Comparison of ENCODE assay signal across 13 mouse cellular contexts in the genomic region with DNA sequence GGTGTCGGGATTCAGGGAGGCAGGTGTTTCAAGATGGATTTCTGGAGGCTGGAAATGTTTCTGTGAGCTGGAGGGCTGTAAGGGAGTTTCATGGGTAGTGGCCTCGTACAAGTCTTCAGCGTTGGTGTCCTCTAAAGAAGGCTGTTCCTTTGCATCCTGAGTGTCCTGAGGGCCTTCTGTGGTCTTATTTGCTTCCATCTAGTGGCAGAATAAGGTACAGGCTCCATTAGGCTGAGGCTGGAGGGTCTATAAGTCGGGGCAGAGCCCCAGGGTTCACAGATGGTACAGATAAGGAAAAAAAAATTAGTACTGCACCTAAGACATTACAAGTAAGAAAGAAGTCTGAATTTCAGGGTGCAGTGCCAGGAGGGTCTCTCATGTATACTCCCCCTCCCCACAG. TPM values are rescaled to one million over a fixed set of nuclear protein-coding genes. Genes with fewer than 3 reads are reported as not detected.
DNase-seq lines count a peak whose midpoint lies in the region; ATAC-seq and TF ChIP-seq lines count a peak whose summit lies in the region.
"Had no signal": no experiment of that assay in that cellular context is flagged by ENCODE, and none has a peak within 500 bp of the region (broad histone marks: within the 10 kb centered on the region; RNA-seq: fewer than 3 reads in every experiment).

No protein-coding gene starts in this region.

- no peak overlapping the region for H3K4me3 ChIP-seq in hindbrain, embryonic 10.5 days
- H3K4me3 ChIP-seq in hindbrain, embryonic 12.5 days, result no peak overlapping the region
- peak overlapping the region; percentile 86 for H3K4me3 ChIP-seq in testis, adult 2 months (ENCODE audit: control insufficient read depth, low read depth, low read length)
- H3K4me3 ChIP-seq: liver, embryonic 13.5 days had no signal

- H3K9me3 ChIP-seq in hindbrain, embryonic 10.5 days, result no peaks in the 10 kb centered on the region
- no peaks in the 10 kb centered on the region for H3K9me3 ChIP-seq in hindbrain, embryonic 12.5 days (replicated peaks)
- H3K9me3 ChIP-seq: liver, embryonic 13.5 days had no signal

- H3K4me2 ChIP-seq in hindbrain, embryonic 12.5 days (replicated peaks), result no peak overlapping the region
- H3K4me2 ChIP-seq: liver, embryonic 13.5 days had no signal

- H3K27ac ChIP-seq in hindbrain, embryonic 10.5 days, result no peak overlapping the region
- H3K27ac ChIP-seq in hindbrain, embryonic 12.5 days, result no peak overlapping the region
- H3K27ac ChIP-seq in testis, adult 2 months (ENCODE audit: control insufficient read depth, insufficient read depth, low read depth, low read length), result no peak overlapping the region
- H3K27ac ChIP-seq: liver, embryonic 13.5 days had no signal

- H3K9ac ChIP-seq in hindbrain, embryonic 12.5 days, result no peak overlapping the region
- H3K9ac ChIP-seq: liver, embryonic 13.5 days had no signal

- H3K27me3 ChIP-seq in hindbrain, embryonic 10.5 days (ENCODE audit: insufficient read depth, poor library complexity, severe bottlenecking), result peaks cover 83% of the 10 kb centered on the region
- peaks cover 36% of the 10 kb centered on the region for H3K27me3 ChIP-seq in hindbrain, embryonic 12.5 days
- no peaks in the 10 kb centered on the region for H3K27me3 ChIP-seq in testis, adult 2 months (ENCODE audit: control insufficient read depth, insufficient read depth, low read length)
- H3K27me3 ChIP-seq in splenic B cell, adult 2 months (ENCODE audit: control insufficient read depth, insufficient read depth, low read length, poor library complexity, severe bottlenecking), result no peaks in the 10 kb centered on the region

- intact Hi-C loops in heart, postnatal 36 days (cut with DNase I), result loop anchor here (5.0 kb wide), 1 partner anchor 89 kb away; the partner anchor contains the start of genes Gba2 and Rgp1

- ATAC-seq in hindbrain, embryonic 12.5 days (ENCODE audit: low FRiP score), result no peak

- no peaks in the 10 kb centered on the region for H3K36me3 ChIP-seq in hindbrain, embryonic 10.5 days
- no peaks in the 10 kb centered on the region for H3K36me3 ChIP-seq in hindbrain, embryonic 12.5 days
- H3K36me3 ChIP-seq in testis, adult 2 months (ENCODE audit: control insufficient read depth, insufficient read depth, low read length), result no peaks in the 10 kb centered on the region
- no peaks in the 10 kb centered on the region for H3K36me3 ChIP-seq in splenic B cell, adult 2 months (ENCODE audit: control insufficient read depth, insufficient read depth, low read length, poor library complexity, severe bottlenecking)
- H3K36me3 ChIP-seq: liver, embryonic 13.5 days had no signal

- 27% methylated on average over 4 of the region's 4 CpGs for WGBS in hindbrain, embryonic 10.5 days
- WGBS in hindbrain, embryonic 12.5 days, result 31% methylated on average over 4 of the region's 4 CpGs

- DNase-seq in hindbrain, embryonic 10.5 days (ENCODE audit: low spot score), result peak; percentile 18
- DNase-seq in testis, postnatal 14 days (ENCODE audit: low spot score), result no peak
- peak; percentile 60 for DNase-seq in brain, adult 2 months (ENCODE audit: low read depth, low spot score)
- DNase-seq in splenic B cell, adult 2 months (ENCODE audit: low read depth, low spot score), result peak; percentile 49
- no peak for DNase-seq in heart, postnatal 36 days
- no peak for DNase-seq in right cerebral cortex, postnatal 36 days (ENCODE audit: low spot score in 2 of 2)
- DNase-seq: heart, adult 11 months; liver, embryonic 13.5 days had no signal

- peaks cover 32% of the 10 kb centered on the region for H3K4me1 ChIP-seq in hindbrain, embryonic 10.5 days (replicated peaks)
- peaks cover 24% of the 10 kb centered on the region for H3K4me1 ChIP-seq in hindbrain, embryonic 12.5 days
- peaks cover 13% of the 10 kb centered on the region for H3K4me1 ChIP-seq in testis, adult 2 months (ENCODE audit: control insufficient read depth, insufficient read depth, low read length)

- TF ChIP-seq CTCF in testis, adult 2 months (IDR thresholded peaks at IDR 0.05; ENCODE audit: control insufficient read depth, insufficient read depth, insufficient replicate concordance, low read depth, low read length), result no peak

- TF ChIP-seq POLR2A in testis, adult 2 months (IDR thresholded peaks at IDR 0.05; ENCODE audit: control insufficient read depth, low read depth, low read length), result no peak

RNA-seq across cellular contexts. Expression of gene Tmem8b, which starts 2.4 kb away (rescaled TPM):
- 5.2 and 9.4 TPM in 2 replicates for polyA plus RNA-seq in hindbrain, embryonic 10.5 days (2016; fragmentation: Nextera tagmentation; extraction: Ambion mirVana)
- 13.7 and 14.4 TPM in 2 replicates for polyA plus RNA-seq in hindbrain, embryonic 12.5 days (2016; fragmentation: Nextera tagmentation; extraction: Ambion mirVana)
- 55.7 and 59.7 TPM in 2 replicates for polyA plus RNA-seq in testis, adult 2 months (2012; rRNA removed)
- 10 to 100 TPM; 17.8 to 20.3 TPM for total RNA-seq in heart, postnatal 36 days (2021)

RNA-seq across cellular contexts. Expression of gene Fam221b, which starts 2.5 kb away (rescaled TPM):
- polyA plus RNA-seq in hindbrain, embryonic 10.5 days (2016; fragmentation: Nextera tagmentation; extraction: Ambion mirVana), result 1.8 and 2.4 TPM in 2 replicates
- 3.1 and 3.8 TPM in 2 replicates for polyA plus RNA-seq in hindbrain, embryonic 12.5 days (2016; fragmentation: Nextera tagmentation; extraction: Ambion mirVana)
- 182 and 185 TPM in 2 replicates for polyA plus RNA-seq in testis, adult 2 months (2012; rRNA removed)
- total RNA-seq in heart, postnatal 36 days (2021), result under 1 TPM; 0.24 to 0.31 TPM
- polyA plus RNA-seq: spleen, adult 2 months had no signal

RNA-seq across cellular contexts. Expression of gene Hint2, which starts 10.1 kb away (rescaled TPM):
- polyA plus RNA-seq in hindbrain, embryonic 10.5 days (2016; fragmentation: Nextera tagmentation; extraction: Ambion mirVana), result 76.4 and 82.0 TPM in 2 replicates
- polyA plus RNA-seq in hindbrain, embryonic 12.5 days (2016; fragmentation: Nextera tagmentation; extraction: Ambion mirVana), result 72.7 and 78.3 TPM in 2 replicates
- 11.6 and 14.3 TPM in 2 replicates for polyA plus RNA-seq in testis, adult 2 months (2012; rRNA removed)
- total RNA-seq in heart, postnatal 36 days (2021), result 100 to 1,000 TPM; 131 to 152 TPM

RNA-seq across cellular contexts. Expression of gene Spag8, which starts 13.0 kb away (rescaled TPM):
- polyA plus RNA-seq in hindbrain, embryonic 10.5 days (2016; fragmentation: Nextera tagmentation; extraction: Ambion mirVana), result 5.2 and 10.0 TPM in 2 replicates
- 7.1 and 7.2 TPM in 2 replicates for polyA plus RNA-seq in hindbrain, embryonic 12.5 days (2016; fragmentation: Nextera tagmentation; extraction: Ambion mirVana)
- 112 and 124 TPM in 2 replicates for polyA plus RNA-seq in testis, adult 2 months (2012; rRNA removed)
- total RNA-seq in heart, postnatal 36 days (2021), result not detected

RNA-seq across cellular contexts. Expression of gene Olfr70, which starts 34.2 kb away (rescaled TPM):
- polyA plus RNA-seq in hindbrain, embryonic 10.5 days (2016; fragmentation: Nextera tagmentation; extraction: Ambion mirVana), result not detected in 2 replicates
- polyA plus RNA-seq in hindbrain, embryonic 12.5 days (2016; fragmentation: Nextera tagmentation; extraction: Ambion mirVana), result not detected in 2 replicates
- not detected in 2 replicates for polyA plus RNA-seq in testis, adult 2 months (2012; rRNA removed)
- not detected for total RNA-seq in heart, postnatal 36 days (2021)
- polyA plus RNA-seq: large intestine, adult 2 months; liver, embryonic 13.5 days; neural tube, embryonic 11.5 days; spleen, adult 2 months had no signal

Comparison
In these comparisons a context has a peak if more than half of its experiments do, and no peak if none do; other contexts are left out.
1. DNase-seq: peak in hindbrain, embryonic 10.5 days (single experiment), brain, adult 2 months (single experiment) and splenic B cell, adult 2 months (single experiment); none in testis, postnatal 14 days (single experiment), heart, postnatal 36 days (0 of 2) and right cerebral cortex, postnatal 36 days (0 of 2).
2. RNA of gene Fam221b, which starts 2.5 kb away (polyA plus RNA-seq): 182 to 185 TPM in testis, adult 2 months; 3.1 to 3.8 TPM in hindbrain, embryonic 12.5 days and 1.8 to 2.4 TPM in hindbrain, embryonic 10.5 days; every median in the first group is over 10 times any median in the second.